Mouse (Mus musculus) kidney, embryonic 16.5 days (tissue): Measurements from ENCODE around the gene Serinc2. TPM values are rescaled to one million over a fixed set of nuclear protein-coding genes. Genes with fewer than 3 reads are reported as not detected.

ENCODE experiments used
- ATAC-seq: fragments of 200-750 bp; cut with Nextera tagmentation; 2 replicates; pipeline ENCODE4 v1.8.0; 2017; ENCODE audit warnings: moderate TSS enrichment; ENCODE audit not compliant: low FRiP score, low TSS enrichment
- H3K27ac ChIP-seq: fragments of 300-500 bp; sonication (generic); 2 replicates; pipeline ENCODE4 v1.5.1; 2014; ENCODE audit warnings: low read length
- H3K27me3 ChIP-seq: fragments of 300-500 bp; sonication (generic); 2 replicates; pipeline ENCODE4 v1.6.1; 2014; ENCODE audit warnings: low read length, control low read depth, mixed read lengths; ENCODE audit not compliant: insufficient read depth
- H3K36me3 ChIP-seq: fragments of 300-500 bp; sonication (generic); 2 replicates; pipeline ENCODE4 v1.6.1; 2014; ENCODE audit warnings: low read length, control low read depth, mixed read lengths; ENCODE audit not compliant: insufficient read depth
- H3K4me1 ChIP-seq: fragments of 300-500 bp; sonication (generic); 2 replicates; pipeline ENCODE4 v1.6.1; 2014; ENCODE audit warnings: low read length, control low read depth, mixed read lengths; ENCODE audit not compliant: insufficient read depth
- H3K4me2 ChIP-seq: fragments of 300-500 bp; sonication (generic); replicated peaks from 2 replicates; pipeline ENCODE4 v1.6.1; 2014; ENCODE audit warnings: low read depth, low read length
- H3K4me3 ChIP-seq: fragments of 300-500 bp; sonication (generic); 2 replicates; pipeline ENCODE4 v1.5.1; 2014; ENCODE audit warnings: mild to moderate bottlenecking, low read length
- H3K9ac ChIP-seq: fragments of 300-500 bp; sonication (generic); replicated peaks from 2 replicates; pipeline ENCODE4 v1.6.1; 2014; ENCODE audit warnings: low read length
- H3K9me3 ChIP-seq: fragments of 300-500 bp; sonication (generic); 2 replicates; pipeline ENCODE4 v1.6.1; 2016; ENCODE audit warnings: low read length, control low read depth
- WGBS: fragments of 180-500 bp; shearing (Covaris S2); extraction: QIAGEN DNeasy Blood & Tissue Kit; methylation state at CpG from one replicate; pipeline ENCODE4 v1.1.7; 2014; 5-methylcytosine and 5-hydroxymethylcytosine counted together
- polyA plus RNA-seq: library from polyadenylated mRNA; unstranded; fragments of >200 nt; fragmentation: Nextera tagmentation; extraction: Ambion mirVana; gene quantifications from 2 replicates; pipeline ENCODE4 v1.2.1, GENCODE M21; 2015

Serinc2 gene
- polyA plus RNA-seq, 1 experiment from 2014 or later = 58.6 TPM

- WGBS = 61% methylated on average over 8 of the region's 8 CpGs
- no peak for ATAC-seq
Observed at GRCm38 (mm10) chr4:130299629-130300018, 20.6 kb upstream of the Serinc2 start.

DNA sequence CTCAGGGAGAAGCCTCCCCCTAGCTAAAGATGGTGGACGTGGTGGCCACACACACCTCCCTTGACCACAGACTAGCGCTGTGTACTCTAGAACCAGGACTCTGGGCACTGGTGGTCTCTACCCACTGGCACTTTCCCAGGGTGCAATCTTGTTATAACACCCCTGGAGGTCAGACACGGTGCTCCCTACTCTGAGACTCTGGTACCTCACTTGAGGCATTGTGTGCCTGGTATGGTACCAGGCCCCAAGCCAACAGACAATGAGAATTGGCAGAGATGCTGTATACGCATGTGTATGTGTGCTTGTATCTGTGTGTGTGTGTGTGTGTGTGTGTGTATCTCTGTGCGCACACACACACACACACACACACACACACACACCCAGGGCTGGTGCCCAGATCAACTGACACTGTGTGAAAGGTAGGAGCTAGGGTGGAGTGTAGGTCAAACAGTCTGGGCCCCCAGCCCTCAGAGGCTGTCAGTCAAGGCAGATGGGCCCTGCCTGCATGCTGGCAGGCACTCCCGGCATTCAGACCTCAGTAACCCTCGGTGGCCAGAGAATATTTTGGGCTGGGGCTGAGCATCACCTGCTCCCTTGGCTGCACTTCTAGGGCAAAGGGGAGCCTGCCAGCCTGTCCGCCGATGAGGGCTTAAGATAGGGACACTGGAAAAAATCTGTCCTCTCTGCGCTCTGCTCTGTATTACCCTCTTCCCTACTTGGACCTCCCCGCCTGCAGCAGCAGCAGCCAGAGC, 20.0 kb upstream of the Serinc2 start:
- Histone ChIP-seq H3K36me3 (no peaks in the 10 kb centered on the region), H3K27ac (no peak overlapping the region), H3K4me2 (no peak overlapping the region), H3K4me1 (peaks cover 5% of the 10 kb centered on the region; the same call in 1 of the 2 replicates), H3K4me3 (no peak overlapping the region), H3K9ac (no peak overlapping the region), H3K9me3 (no peaks in the 10 kb centered on the region), H3K27me3 (peaks cover 2% of the 10 kb centered on the region; the same call in 1 of the 2 replicates)
- no peak for ATAC-seq
- WGBS = 78% methylated on average over 11 of the region's 11 CpGs

More at GRCm38 (mm10) chr4:130299629-130300018, 20.6 kb upstream of the Serinc2 start:
- Histone ChIP-seq H3K27me3 (peaks cover 2% of the 10 kb centered on the region; the same call in 1 of the 2 replicates), H3K4me2 (no peak overlapping the region), H3K27ac (no peak overlapping the region), H3K9me3 (no peaks in the 10 kb centered on the region), H3K9ac (no peak overlapping the region), H3K4me3 (no peak overlapping the region), H3K36me3 (no peaks in the 10 kb centered on the region), H3K4me1 (peaks cover 5% of the 10 kb centered on the region; the same call in 1 of the 2 replicates)

- H3K9ac ChIP-seq = no peak overlapping the region
- ATAC-seq = no peak
- H3K4me3 ChIP-seq = no peak overlapping the region
- no peaks in the 10 kb centered on the region for H3K9me3 ChIP-seq
- H3K27me3 ChIP-seq = peaks cover 2% of the 10 kb centered on the region; the same call in 1 of the 2 replicates
- no peak overlapping the region for H3K27ac ChIP-seq
- H3K4me1 ChIP-seq = no peaks in the 10 kb centered on the region
- WGBS = 15% methylated on average over 13 of the region's 13 CpGs
- no peak overlapping the region for H3K4me2 ChIP-seq
- H3K36me3 ChIP-seq = no peaks in the 10 kb centered on the region
Observed at GRCm38 (mm10) chr4:130297123-130297529, 18.1 kb upstream of the Serinc2 start.

GRCm38 (mm10) chr4:130296243-130296965, 17.4 kb upstream of the Serinc2 start:
- Histone ChIP-seq H3K9ac (no peak overlapping the region), H3K4me3 (no peak overlapping the region), H3K27ac (no peak overlapping the region), H3K27me3 (peaks cover 2% of the 10 kb centered on the region; the same call in 1 of the 2 replicates), H3K36me3 (no peaks in the 10 kb centered on the region), H3K4me2 (no peak overlapping the region), H3K9me3 (no peaks in the 10 kb centered on the region), H3K4me1 (no peaks in the 10 kb centered on the region)
- WGBS = 83% methylated on average over 13 of the region's 13 CpGs
- ATAC-seq = no peak

DNA sequence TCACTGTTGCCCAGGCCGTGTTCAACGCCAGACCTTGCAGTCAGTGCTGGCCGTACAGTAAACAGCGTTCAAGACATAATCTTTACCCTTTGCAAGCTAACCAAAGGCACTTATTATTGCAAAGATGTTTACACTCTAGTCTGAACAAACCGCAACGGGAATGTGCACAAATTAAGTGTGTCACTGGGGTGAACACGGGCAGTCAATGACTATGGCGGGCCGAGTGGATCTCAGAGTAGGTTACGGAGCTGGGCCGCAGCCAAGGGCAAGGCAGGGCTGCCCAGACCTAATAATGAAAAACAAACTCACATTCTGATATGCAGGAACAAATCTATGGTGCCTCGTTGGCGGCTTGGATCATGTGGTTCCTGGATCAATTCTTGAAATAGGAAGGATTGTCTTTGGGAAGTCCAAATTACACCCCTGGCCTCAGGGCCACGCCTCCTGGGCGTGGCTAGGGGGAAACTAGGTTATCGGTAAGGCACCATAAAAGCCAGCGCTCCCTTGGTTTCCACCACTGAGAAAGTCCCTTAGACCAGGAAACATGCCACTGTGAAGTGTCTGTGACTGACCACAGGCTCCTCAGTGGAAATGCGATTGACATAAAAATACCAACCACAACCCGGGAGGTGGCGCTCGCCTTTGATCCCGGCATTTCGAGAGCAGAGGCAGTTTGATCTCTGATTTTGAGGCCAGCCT, 16.2 kb upstream of the Serinc2 start:
- WGBS = 48% methylated on average over 23 of the region's 23 CpGs
- no peak overlapping the region for H3K4me2 ChIP-seq
- peaks cover 2% of the 10 kb centered on the region; the same call in 1 of the 2 replicates for H3K27me3 ChIP-seq
- no peaks in the 10 kb centered on the region for H3K9me3 ChIP-seq
- no peak overlapping the region for H3K9ac ChIP-seq
- no peaks in the 10 kb centered on the region for H3K36me3 ChIP-seq
- H3K4me3 ChIP-seq = no peak overlapping the region
- H3K4me1 ChIP-seq = no peaks in the 10 kb centered on the region
- H3K27ac ChIP-seq = no peak overlapping the region
- no peak for ATAC-seq

GRCm38 (mm10) chr4:130294513-130294912, 15.5 kb upstream of the Serinc2 start:
- Histone ChIP-seq H3K9me3 (no peaks in the 10 kb centered on the region), H3K4me1 (no peaks in the 10 kb centered on the region), H3K9ac (no peak overlapping the region), H3K36me3 (no peaks in the 10 kb centered on the region), H3K4me3 (no peak overlapping the region), H3K27me3 (peaks cover 2% of the 10 kb centered on the region; the same call in 1 of the 2 replicates), H3K4me2 (no peak overlapping the region), H3K27ac (no peak overlapping the region)
- 85% methylated on average over 8 of the region's 8 CpGs for WGBS
- ATAC-seq = no peak

DNA sequence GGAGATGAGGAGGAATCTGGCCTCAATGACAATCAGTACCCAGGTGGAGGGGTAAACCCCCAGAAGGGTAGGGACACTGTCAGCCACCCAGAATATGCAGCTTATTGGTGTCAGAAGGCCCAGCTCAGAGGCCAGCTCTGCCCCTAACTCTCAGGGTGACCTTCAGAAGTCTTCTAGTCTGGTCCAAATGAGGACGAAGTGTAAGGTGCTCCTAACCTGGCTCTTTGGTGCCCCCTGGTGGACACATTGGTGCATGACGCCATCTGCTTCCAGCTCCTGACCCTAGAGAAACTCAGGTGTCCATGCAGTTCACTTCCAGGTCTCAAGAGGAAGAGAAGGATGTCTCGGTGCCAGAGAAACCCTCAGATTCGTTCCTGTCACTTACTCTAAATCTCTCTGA, 13.3 kb upstream of the Serinc2 start:
- H3K4me1 ChIP-seq = no peaks in the 10 kb centered on the region
- H3K9me3 ChIP-seq = no peaks in the 10 kb centered on the region
- no peak overlapping the region for H3K9ac ChIP-seq
- peak; percentile 79; the same call in 1 of the 2 replicates for ATAC-seq
- H3K4me2 ChIP-seq = no peak overlapping the region
- H3K27me3 ChIP-seq = peaks cover 2% of the 10 kb centered on the region; the same call in 1 of the 2 replicates
- no peak overlapping the region for H3K27ac ChIP-seq
- no peaks in the 10 kb centered on the region for H3K36me3 ChIP-seq
- WGBS = 3% methylated on average over 4 of the region's 4 CpGs
- no peak overlapping the region for H3K4me3 ChIP-seq

GRCm38 (mm10) chr4:130289824-130290223, 10.8 kb upstream of the Serinc2 start:
- ATAC-seq = no peak
- Histone ChIP-seq H3K27me3 (no peaks in the 10 kb centered on the region; the same call in 1 of the 2 replicates), H3K27ac (no peak overlapping the region), H3K4me3 (no peak overlapping the region), H3K4me2 (no peak overlapping the region), H3K9ac (no peak overlapping the region), H3K9me3 (no peaks in the 10 kb centered on the region), H3K4me1 (no peaks in the 10 kb centered on the region), H3K36me3 (no peaks in the 10 kb centered on the region)
- 69% methylated on average over 3 of the region's 3 CpGs for WGBS

- 37% methylated on average over 3 of the region's 3 CpGs for WGBS
- no peak for ATAC-seq
- H3K27ac ChIP-seq = no peak overlapping the region
Observed at GRCm38 (mm10) chr4:130286531-130286930, 7.5 kb upstream of the Serinc2 start.

More at GRCm38 (mm10) chr4:130286531-130286930, 7.5 kb upstream of the Serinc2 start:
- no peak overlapping the region for H3K4me2 ChIP-seq
- no peak overlapping the region for H3K9ac ChIP-seq
- H3K9me3 ChIP-seq = no peaks in the 10 kb centered on the region
- H3K4me3 ChIP-seq = no peak overlapping the region
- no peaks in the 10 kb centered on the region; the same call in 1 of the 2 replicates for H3K27me3 ChIP-seq
- no peaks in the 10 kb centered on the region for H3K36me3 ChIP-seq
- H3K4me1 ChIP-seq = no peaks in the 10 kb centered on the region
